ENCODE assay signal across 8 mouse cellular contexts in genomic region chr17:78937229-78937853, GRCm38 (mm10). TPM values are rescaled to one million over a fixed set of nuclear protein-coding genes. Genes with fewer than 3 reads are reported as not detected.
A peak's percentile ranks its signal among the peaks of the same experiment; 100 is the strongest.
DNase-seq lines count a peak whose midpoint lies in the region; TF ChIP-seq lines count a peak whose summit lies in the region.

No protein-coding gene starts in this region.

- TF ChIP-seq CTCF in spleen, adult 2 months (IDR thresholded peaks at IDR 0.05; ENCODE audit: extremely low read depth, insufficient read depth, insufficient read length, insufficient replicate concordance): no peak
- no peak for TF ChIP-seq CTCF in olfactory bulb, adult 2 months (IDR thresholded peaks at IDR 0.05; ENCODE audit: insufficient read depth, low read depth, low read length)

- DNase-seq in adrenal gland, adult 8-10 months: peak; percentile 9
- no peak for DNase-seq in adrenal gland, adult 18-20 months (ENCODE audit: low spot score in 2 of 2)
- no peak for DNase-seq in spleen, adult 2 months (ENCODE audit: low read depth in 1 of 2, low spot score in 2 of 2)
- no peak for DNase-seq in spleen, postnatal 14 days (ENCODE audit: low spot score in 2 of 2)
- no peak for DNase-seq in limb, embryonic 10.5 days (ENCODE audit: low spot score)
- DNase-seq in spleen, postnatal 36 days (ENCODE audit: low spot score in 2 of 2): no peak
- DNase-seq in right cerebral cortex, postnatal 4 days: no peak

- H3K27me3 ChIP-seq in spleen, adult 2 months (ENCODE audit: control insufficient read depth, insufficient read depth, low read length): no peaks in the 10 kb centered on the region
- no peaks in the 10 kb centered on the region for H3K27me3 ChIP-seq in limb, embryonic 10.5 days (ENCODE audit: low read depth, poor library complexity, severe bottlenecking)

- peak overlapping the region; percentile 78 for H3K4me3 ChIP-seq in spleen, adult 2 months (ENCODE audit: extremely low read depth, insufficient read depth, insufficient read length)
- H3K4me3 ChIP-seq in limb, embryonic 10.5 days: peak overlapping the region; percentile 77
- H3K4me3 ChIP-seq in olfactory bulb, adult 2 months (ENCODE audit: insufficient read depth, low read depth, low read length): peak overlapping the region; percentile 75

- H3K4me1 ChIP-seq in spleen, adult 2 months (ENCODE audit: control insufficient read depth, insufficient read depth, insufficient read length): peaks cover 3% of the 10 kb centered on the region; the same call in 1 of the 2 replicates
- H3K4me1 ChIP-seq in limb, embryonic 10.5 days: peaks cover 11% of the 10 kb centered on the region
- 0 out of 2 replicates have a peak, but pooled peaks cover 2% of the 10 kb centered on the region for H3K4me1 ChIP-seq in olfactory bulb, adult 2 months (ENCODE audit: control insufficient read depth, insufficient read depth, low read length)

- no peak for TF ChIP-seq POLR2A in spleen, adult 2 months (IDR thresholded peaks at IDR 0.05; ENCODE audit: low read depth, low read length)
- TF ChIP-seq POLR2A in olfactory bulb, adult 2 months (IDR thresholded peaks at IDR 0.05; ENCODE audit: insufficient read depth, low read depth, low read length): no peak

- no peaks in the 10 kb centered on the region for H3K9me3 ChIP-seq in limb, embryonic 10.5 days (replicated peaks)

- peaks cover 9% of the 10 kb centered on the region for H3K36me3 ChIP-seq in spleen, adult 2 months (ENCODE audit: control insufficient read depth, insufficient read depth, low read length)
- peaks cover 46% of the 10 kb centered on the region for H3K36me3 ChIP-seq in limb, embryonic 10.5 days

- 14% methylated on average over 26 of the region's 26 CpGs for WGBS in spleen, adult 2 months
- 11% methylated on average over 26 of the region's 26 CpGs for WGBS in limb, embryonic 10.5 days
- 6% methylated on average over 26 of the region's 26 CpGs for WGBS in olfactory bulb, adult 2 months

- no peak overlapping the region; the same call in 1 of the 2 replicates for H3K27ac ChIP-seq in spleen, adult 2 months (ENCODE audit: insufficient read depth, low read length)
- peak overlapping the region; percentile 80 for H3K27ac ChIP-seq in limb, embryonic 10.5 days
- H3K27ac ChIP-seq in olfactory bulb, adult 2 months (ENCODE audit: insufficient read depth, low read depth, low read length): peak overlapping the region; percentile 44

RNA-seq across cellular contexts. Expression of gene Ndufaf7, which starts 0.4 kb away (rescaled TPM):
- 10 to 100 TPM; 39.9 to 51.8 (median 49.1) TPM for total RNA-seq in adrenal gland, adult 8-10 months (2022)
- total RNA-seq in adrenal gland, adult 18-20 months (2021): 10 to 100 TPM; 43.9 to 47.8 TPM
- 2.5 TPM in 2 replicates for polyA plus RNA-seq in spleen, adult 2 months (2012; rRNA removed)
- 47.9 and 48.2 TPM in 2 replicates for polyA plus RNA-seq in limb, embryonic 10.5 days (2016; fragmentation: Nextera tagmentation; extraction: Ambion mirVana)
- not detected in 2 replicates for polyA plus RNA-seq in olfactory bulb, adult 2 months (2012; ENCODE audit: insufficient read depth, insufficient read length, low replicate concordance, missing spikeins)

RNA-seq across cellular contexts. Expression of gene Cebpz, which starts 0.5 kb away (rescaled TPM):
- total RNA-seq in adrenal gland, adult 8-10 months (2022): 10 to 100 TPM; 43.0 to 49.1 (median 44.5) TPM
- 10 to 100 TPM; 46.4 to 50.8 TPM for total RNA-seq in adrenal gland, adult 18-20 months (2021)
- polyA plus RNA-seq in spleen, adult 2 months (2012; rRNA removed): 3.9 and 6.3 TPM in 2 replicates
- 53.8 and 56.1 TPM in 2 replicates for polyA plus RNA-seq in limb, embryonic 10.5 days (2016; fragmentation: Nextera tagmentation; extraction: Ambion mirVana)
- polyA plus RNA-seq in olfactory bulb, adult 2 months (2012; ENCODE audit: insufficient read depth, insufficient read length, low replicate concordance, missing spikeins): not detected in 2 replicates

RNA-seq across cellular contexts. Expression of gene Cebpzos, which starts 21.0 kb away (rescaled TPM):
- 10 to 100 TPM; 35.3 to 40.9 (median 38.1) TPM for total RNA-seq in adrenal gland, adult 8-10 months (2022)
- total RNA-seq in adrenal gland, adult 18-20 months (2021): 10 to 100 TPM; 34.0 to 38.2 TPM
- polyA plus RNA-seq in spleen, adult 2 months (2012; rRNA removed): 2.4 and 3.0 TPM in 2 replicates
- polyA plus RNA-seq in limb, embryonic 10.5 days (2016; fragmentation: Nextera tagmentation; extraction: Ambion mirVana): 87.0 and 91.3 TPM in 2 replicates
- polyA plus RNA-seq in olfactory bulb, adult 2 months (2012; ENCODE audit: insufficient read depth, insufficient read length, low replicate concordance, missing spikeins): not detected in 2 replicates

RNA-seq across cellular contexts. Expression of gene Sult6b1, which starts 30.5 kb away (rescaled TPM):
- under 1 TPM in 1 of 4 experiments, not detected in 3; 0.40 TPM for total RNA-seq in adrenal gland, adult 8-10 months (2022)
- not detected for total RNA-seq in adrenal gland, adult 18-20 months (2021)
- not detected in 2 replicates for polyA plus RNA-seq in spleen, adult 2 months (2012; rRNA removed)
- polyA plus RNA-seq in limb, embryonic 10.5 days (2016; fragmentation: Nextera tagmentation; extraction: Ambion mirVana): 0.06 and 0.13 TPM in 2 replicates
- not detected in 2 replicates for polyA plus RNA-seq in olfactory bulb, adult 2 months (2012; ENCODE audit: insufficient read depth, insufficient read length, low replicate concordance, missing spikeins)

RNA-seq across cellular contexts. Expression of gene Eif2ak2, which starts 55.0 kb away (rescaled TPM):
- 10 to 100 TPM; 30.4 to 39.7 (median 35.0) TPM for total RNA-seq in adrenal gland, adult 8-10 months (2022)
- 10 to 100 TPM; 18.8 to 20.7 TPM for total RNA-seq in adrenal gland, adult 18-20 months (2021)
- 1.6 and 3.0 TPM in 2 replicates for polyA plus RNA-seq in spleen, adult 2 months (2012; rRNA removed)
- polyA plus RNA-seq in limb, embryonic 10.5 days (2016; fragmentation: Nextera tagmentation; extraction: Ambion mirVana): 6.9 and 9.9 TPM in 2 replicates
- not detected in 2 replicates for polyA plus RNA-seq in olfactory bulb, adult 2 months (2012; ENCODE audit: insufficient read depth, insufficient read length, low replicate concordance, missing spikeins)

Comparison
In these comparisons a context has a peak if more than half of its experiments do, and no peak if none do; other contexts are left out.
1. RNA of gene Cebpzos, which starts 21.0 kb away (polyA plus RNA-seq): 87.0 to 91.3 TPM in limb, embryonic 10.5 days; 2.4 to 3.0 TPM in spleen, adult 2 months and not detected in olfactory bulb, adult 2 months; every median in the first group is over 10 times any median in the second.
2. Peak in every context shown above with its lines, with median percentiles within 50 percentile points of each other: H3K4me3 ChIP-seq.